Mouse (Mus musculus): ENCODE data around the gene Ccr8. TPM values are rescaled to one million over a fixed set of nuclear protein-coding genes. Genes with fewer than 3 reads are reported as not detected.

The Ccr8 gene
- polyA plus RNA-seq (2014; fragmentation: Illumina TruSeq; extraction: RNeasy Lipid Tissue Mini Kit (QIAGEN cat#74804); ENCODE audit: low replicate concordance): not detected

DNA sequence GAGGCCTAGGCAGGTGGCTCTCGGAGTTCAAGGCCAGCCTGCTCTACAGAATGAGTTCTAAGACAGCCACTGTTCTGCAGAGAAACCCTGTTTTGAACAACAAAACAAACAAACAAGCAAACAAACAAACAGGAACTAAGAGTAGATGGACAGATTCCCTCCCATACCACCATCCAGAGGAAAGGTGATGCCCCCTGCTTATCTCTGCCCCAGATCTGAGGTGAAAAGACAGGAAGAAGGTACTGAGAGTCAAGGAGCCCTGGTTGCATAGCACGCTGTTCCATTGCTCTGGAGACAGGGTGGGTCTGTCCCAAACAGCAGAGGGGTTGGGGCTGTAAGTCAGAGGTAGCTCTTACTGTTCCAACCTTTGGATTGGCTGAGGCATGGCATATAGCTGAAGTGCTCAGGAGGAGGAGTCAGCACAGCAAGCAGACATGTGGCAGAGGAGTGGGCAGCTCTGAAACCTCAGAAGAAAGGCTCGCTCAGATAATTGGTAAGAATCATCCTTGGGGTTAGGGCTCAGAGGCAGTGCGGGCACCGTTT, at the start of gene Ccr8:
Ccr8 (plus strand) TSS at position 419 of the 543 bp plus-strand sequence.

DNA sequence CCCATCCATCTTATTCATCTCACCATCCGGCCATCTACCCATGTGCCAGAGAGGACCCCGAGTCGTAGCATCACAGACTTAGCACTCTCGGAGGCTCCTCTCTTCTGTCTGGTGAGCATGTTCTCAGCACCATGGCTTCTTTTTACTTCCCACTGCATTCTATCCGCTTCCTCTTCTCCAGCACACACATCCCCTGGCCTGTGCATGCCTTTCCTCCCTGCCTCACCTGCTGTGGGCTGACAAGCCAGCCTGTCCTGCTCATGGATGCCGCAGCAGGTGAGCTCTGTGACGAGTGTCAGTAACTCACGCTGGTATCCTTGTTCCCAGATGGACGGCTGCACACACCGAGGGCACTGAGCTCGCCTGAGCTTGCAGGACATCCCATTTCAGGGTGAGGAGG, 22.1 kb upstream of the Ccr8 start, which contains the start of gene Cx3cr1:
Cx3cr1 (minus strand) TSS at position 101 of the 400 bp plus-strand sequence.

DNA sequence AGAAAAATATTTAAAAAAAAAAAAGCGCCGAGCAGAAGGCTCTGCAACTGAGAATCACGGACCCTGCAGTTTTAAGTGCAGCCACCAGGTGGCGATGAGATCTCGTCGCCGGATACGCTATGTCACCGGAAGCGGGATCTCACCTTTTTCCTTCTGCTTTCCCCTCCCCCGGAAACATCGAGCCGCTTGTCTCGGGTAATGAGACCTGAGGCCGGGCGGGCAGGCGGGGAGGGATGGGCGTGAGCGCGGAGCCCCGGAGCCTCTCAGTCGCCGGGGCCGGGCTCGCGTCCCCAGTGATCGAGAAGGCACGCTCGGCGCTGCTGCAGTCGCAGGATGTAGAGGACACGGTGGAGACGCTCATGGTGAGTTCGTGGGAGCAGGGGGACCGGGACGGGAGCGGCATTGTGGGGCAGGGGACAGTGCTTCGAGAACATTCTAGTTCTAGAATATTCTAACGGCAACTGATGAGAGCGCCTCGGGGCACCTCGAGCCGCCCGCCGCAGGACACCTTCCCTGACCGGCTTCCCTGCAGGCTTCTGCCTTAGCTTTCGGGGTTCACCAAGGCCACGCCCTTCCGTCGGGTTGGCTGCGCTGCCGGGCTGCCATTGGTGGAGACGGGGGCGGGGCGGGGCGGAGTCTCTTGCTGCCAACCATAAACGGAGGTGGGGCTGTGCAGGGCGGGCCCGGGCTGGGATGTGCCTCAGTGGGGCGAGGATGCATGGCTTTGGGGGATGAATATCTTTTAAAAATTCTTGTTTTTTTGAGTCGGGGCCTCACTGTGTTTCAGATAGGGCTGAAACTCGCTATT, 18.5 kb downstream of the Ccr8 start, which contains the start of gene Slc25a38:
Slc25a38 (plus strand) TSS at position 164 of the 808 bp plus-strand sequence.

DNA sequence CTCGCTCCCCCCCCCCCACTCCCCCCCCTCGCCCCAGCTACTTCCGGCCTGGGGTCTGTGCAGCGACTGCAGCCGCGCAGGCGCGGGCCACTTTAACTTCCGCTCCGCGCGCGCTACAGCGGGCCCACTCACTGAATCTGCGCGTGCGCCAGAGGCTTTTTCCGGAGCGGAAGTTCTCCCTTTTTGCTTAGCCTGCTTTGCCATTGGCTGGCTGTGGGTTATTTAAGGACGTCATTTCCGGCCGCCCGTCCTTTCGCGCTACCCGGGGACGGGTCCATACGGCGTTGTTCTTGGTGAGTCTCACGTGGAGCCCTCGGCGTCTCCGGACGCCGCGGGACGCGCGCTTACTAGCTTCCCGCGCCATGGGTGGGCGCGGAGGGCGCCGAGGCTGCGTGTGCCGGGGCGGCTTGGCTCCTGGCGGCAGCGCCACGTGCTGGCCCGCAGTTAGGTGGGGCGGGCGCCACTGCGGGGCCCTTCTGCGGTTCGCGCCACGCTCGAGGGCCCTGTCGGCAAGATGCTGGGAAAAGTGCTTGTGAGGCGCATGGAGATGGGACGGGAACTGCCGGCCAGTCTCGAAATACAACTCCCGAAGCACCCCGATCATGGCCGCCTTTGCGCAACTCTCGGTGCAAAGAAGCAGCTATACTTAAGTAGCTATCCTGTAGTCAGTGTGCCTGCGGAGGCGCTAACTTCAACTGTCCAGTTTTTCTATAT, 35.8 kb downstream of the Ccr8 start, which contains the start of gene Rpsa:
Rpsa (plus strand) TSS at position 152 of the 714 bp plus-strand sequence.

Other genes starting within 250 kb of the Ccr8 start
- 32.1 TPM for gene Wdr48, start 197.2 kb upstream of the Ccr8 start, polyA plus RNA-seq (2014; fragmentation: Illumina TruSeq; extraction: RNeasy Lipid Tissue Mini Kit (QIAGEN cat#74804); ENCODE audit: low replicate concordance)
- gene Gorasp1, start 154.5 kb upstream of the Ccr8 start, polyA plus RNA-seq (2014; fragmentation: Illumina TruSeq; extraction: RNeasy Lipid Tissue Mini Kit (QIAGEN cat#74804); ENCODE audit: low replicate concordance): 3.1 TPM
- not detected for gene Ttc21a, start 154.5 kb upstream of the Ccr8 start, polyA plus RNA-seq (2014; fragmentation: Illumina TruSeq; extraction: RNeasy Lipid Tissue Mini Kit (QIAGEN cat#74804); ENCODE audit: low replicate concordance)
- gene Csrnp1, start 107.5 kb upstream of the Ccr8 start, polyA plus RNA-seq (2014; fragmentation: Illumina TruSeq; extraction: RNeasy Lipid Tissue Mini Kit (QIAGEN cat#74804); ENCODE audit: low replicate concordance): not detected
- not detected for gene Xirp1, start 68.5 kb upstream of the Ccr8 start, polyA plus RNA-seq (2014; fragmentation: Illumina TruSeq; extraction: RNeasy Lipid Tissue Mini Kit (QIAGEN cat#74804); ENCODE audit: low replicate concordance)
- gene Cx3cr1, start 22.2 kb upstream of the Ccr8 start, polyA plus RNA-seq (2014; fragmentation: Illumina TruSeq; extraction: RNeasy Lipid Tissue Mini Kit (QIAGEN cat#74804); ENCODE audit: low replicate concordance): 6.2 TPM
- gene Slc25a38, start 18.3 kb downstream of the Ccr8 start, polyA plus RNA-seq (2014; fragmentation: Illumina TruSeq; extraction: RNeasy Lipid Tissue Mini Kit (QIAGEN cat#74804); ENCODE audit: low replicate concordance): 0.71 TPM
- 52.5 TPM for gene Rpsa, start 35.6 kb downstream of the Ccr8 start, polyA plus RNA-seq (2014; fragmentation: Illumina TruSeq; extraction: RNeasy Lipid Tissue Mini Kit (QIAGEN cat#74804); ENCODE audit: low replicate concordance)
- gene Mobp, start 57.6 kb downstream of the Ccr8 start, polyA plus RNA-seq (2014; fragmentation: Illumina TruSeq; extraction: RNeasy Lipid Tissue Mini Kit (QIAGEN cat#74804); ENCODE audit: low replicate concordance): not detected
- 0.67 TPM for gene Myrip, start 209.4 kb downstream of the Ccr8 start, polyA plus RNA-seq (2014; fragmentation: Illumina TruSeq; extraction: RNeasy Lipid Tissue Mini Kit (QIAGEN cat#74804); ENCODE audit: low replicate concordance)